Mouse (Mus musculus): ENCODE data around the gene Ccdc120. TPM values are rescaled to one million over a fixed set of nuclear protein-coding genes. Genes with fewer than 3 reads are reported as not detected.
A peak's percentile ranks its signal among the peaks of the same experiment; 100 is the strongest.
"Not testable (repeated sequence)": the region's sequence is repeated elsewhere in the genome, so short reads cannot be mapped to it uniquely, and the experiment has no call there.

Gene Ccdc120
- polyA plus RNA-seq, 1 experiment from 2014 or later = 72.2 TPM

GRCm38 (mm10) chrX:7724135-7724534 is 26.6 kb downstream of the Ccdc120 start:
- no peak for ATAC-seq (ENCODE audit: low FRiP score, low TSS enrichment)

DNA sequence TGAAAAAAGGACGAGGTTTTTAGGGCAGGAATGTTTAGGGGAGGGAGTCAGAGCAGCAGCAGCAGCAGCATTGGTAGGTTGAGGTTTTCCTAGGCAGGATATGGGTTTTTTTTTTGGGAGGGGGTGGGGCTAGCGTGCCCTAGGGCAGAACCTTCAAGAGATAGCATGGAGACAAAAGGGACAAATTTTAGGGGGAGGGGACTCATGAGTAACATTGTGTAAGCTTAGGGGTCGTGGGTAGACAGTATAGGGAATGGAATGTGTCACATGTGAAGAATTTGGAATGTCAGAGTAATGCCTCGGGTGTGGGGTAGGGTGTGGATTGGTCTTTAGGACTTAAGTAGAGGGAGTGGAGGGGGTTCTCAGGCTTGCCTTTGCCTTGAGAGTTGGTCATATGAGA is 28.0 kb downstream of the Ccdc120 start:
- DNase-seq (no peak), ATAC-seq (ENCODE audit: low FRiP score, low TSS enrichment) (no peak)
- Histone ChIP-seq H3K36me3 (ENCODE audit: control insufficient read depth, insufficient read depth, low read length) (peaks cover 13% of the 10 kb centered on the region), H3K27ac (replicated peaks; ENCODE audit: low read depth, low read length) (no peak overlapping the region), H3K27me3 (ENCODE audit: control insufficient read depth, insufficient read depth, low read length) (no peaks in the 10 kb centered on the region), H3K4me1 (ENCODE audit: control insufficient read depth, insufficient read depth, low read length) (0 out of 2 replicates have a peak, but pooled peaks cover 4% of the 10 kb centered on the region), H3K4me2 (ENCODE audit: low read length) (peak overlapping the region; percentile 61), H3K9me3 (ENCODE audit: control insufficient read depth, low read length) (no peaks in the 10 kb centered on the region), H3K4me3 (replicated peaks; ENCODE audit: low read depth, low read length) (peak overlapping the region; percentile 47), H3K9ac (replicated peaks; ENCODE audit: low read length) (peak overlapping the region; percentile 48)
- WGBS = 29% methylated on average over 4 of the region's 4 CpGs

More at GRCm38 (mm10) chrX:7724135-7724534, 26.6 kb downstream of the Ccdc120 start:
- no peaks in the 10 kb centered on the region for H3K9me3 ChIP-seq (ENCODE audit: control insufficient read depth, low read length)
- no peak overlapping the region for H3K4me2 ChIP-seq (ENCODE audit: low read length)
- H3K36me3 ChIP-seq (ENCODE audit: control insufficient read depth, insufficient read depth, low read length) = peaks cover 13% of the 10 kb centered on the region
- H3K27me3 ChIP-seq (ENCODE audit: control insufficient read depth, insufficient read depth, low read length) = no peaks in the 10 kb centered on the region
- no peak for DNase-seq
- no peak overlapping the region for H3K4me3 ChIP-seq (replicated peaks; ENCODE audit: low read depth, low read length)
- H3K27ac ChIP-seq (replicated peaks; ENCODE audit: low read depth, low read length) = no peak overlapping the region
- 85% methylated on average over 7 of the region's 7 CpGs for WGBS
- H3K4me1 ChIP-seq (ENCODE audit: control insufficient read depth, insufficient read depth, low read length) = peaks cover 5% of the 10 kb centered on the region; the same call in 1 of the 2 replicates
- H3K9ac ChIP-seq (replicated peaks; ENCODE audit: low read length) = no peak overlapping the region

GRCm38 (mm10) chrX:7722282-7722611 is 28.5 kb downstream of the Ccdc120 start:
- Histone ChIP-seq H3K27me3 (ENCODE audit: control insufficient read depth, insufficient read depth, low read length) (no peaks in the 10 kb centered on the region), H3K4me1 (ENCODE audit: control insufficient read depth, insufficient read depth, low read length) (0 out of 2 replicates have a peak, but pooled peaks cover 4% of the 10 kb centered on the region), H3K9me3 (ENCODE audit: control insufficient read depth, low read length) (no peaks in the 10 kb centered on the region), H3K4me3 (replicated peaks; ENCODE audit: low read depth, low read length) (peak overlapping the region; percentile 47), H3K27ac (replicated peaks; ENCODE audit: low read depth, low read length) (peak overlapping the region; percentile 87; the same call in 1 of the 2 replicates), H3K36me3 (ENCODE audit: control insufficient read depth, insufficient read depth, low read length) (peaks cover 13% of the 10 kb centered on the region), H3K4me2 (ENCODE audit: low read length) (peak overlapping the region; percentile 61), H3K9ac (replicated peaks; ENCODE audit: low read length) (peak overlapping the region; percentile 48)
- WGBS = 26% methylated on average over 11 of the region's 11 CpGs
- no peak; the same call in 1 of the 2 replicates for ATAC-seq (ENCODE audit: low FRiP score, low TSS enrichment)
- DNase-seq = no peak

GRCm38 (mm10) chrX:7721514-7722281 is 29.0 kb downstream of the Ccdc120 start, which contains the start of gene Gm45208:
Gene Gm45208, plus strand, starts transcription at chrX:7722245.
- Histone ChIP-seq H3K27ac (replicated peaks; ENCODE audit: low read depth, low read length) (peak within 1 kb of the TSS; percentile 87), H3K4me1 (ENCODE audit: control insufficient read depth, insufficient read depth, low read length) (0 out of 2 replicates have a peak, but pooled peaks cover 4% of the 10 kb centered on the region), H3K36me3 (ENCODE audit: control insufficient read depth, insufficient read depth, low read length) (peaks cover 10% of the 10 kb centered on the region), H3K4me2 (ENCODE audit: low read length) (peak within 1 kb of the TSS; percentile 61), H3K9ac (replicated peaks; ENCODE audit: low read length) (peak within 1 kb of the TSS; percentile 48), H3K27me3 (ENCODE audit: control insufficient read depth, insufficient read depth, low read length) (no peaks in the 10 kb centered on the region), H3K9me3 (ENCODE audit: control insufficient read depth, low read length) (no peaks in the 10 kb centered on the region), H3K4me3 (replicated peaks; ENCODE audit: low read depth, low read length) (peak within 1 kb of the TSS; percentile 47)
- DNase-seq = peak; percentile 85
- 23% methylated on average over 22 of the region's 22 CpGs for WGBS
- peak; percentile 81 for ATAC-seq (ENCODE audit: low FRiP score, low TSS enrichment)

GRCm38 (mm10) chrX:7716058-7716457 is 34.6 kb downstream of the Ccdc120 start:
- H3K4me3 ChIP-seq (replicated peaks; ENCODE audit: low read depth, low read length); H3K4me2 ChIP-seq (ENCODE audit: low read length); H3K27me3 ChIP-seq (ENCODE audit: control insufficient read depth, insufficient read depth, low read length); H3K9ac ChIP-seq (replicated peaks; ENCODE audit: low read length); H3K9me3 ChIP-seq (ENCODE audit: control insufficient read depth, low read length); ATAC-seq (ENCODE audit: low FRiP score, low TSS enrichment); H3K36me3 ChIP-seq (ENCODE audit: control insufficient read depth, insufficient read depth, low read length); H3K4me1 ChIP-seq (ENCODE audit: control insufficient read depth, insufficient read depth, low read length); H3K27ac ChIP-seq (replicated peaks; ENCODE audit: low read depth, low read length); DNase-seq: not testable (repeated sequence)
- WGBS = 32% methylated on average over 1 of the region's 1 CpGs

- peak; percentile 96 for ATAC-seq (ENCODE audit: low FRiP score, low TSS enrichment)
- H3K4me3 ChIP-seq (replicated peaks; ENCODE audit: low read depth, low read length) = peak within 1 kb of the TSS; percentile 34
- DNase-seq = peak; percentile 94
- H3K27ac ChIP-seq (replicated peaks; ENCODE audit: low read depth, low read length) = 0 out of 2 replicates have a peak within 1 kb of the TSS, but pooled peaks have one; percentile 26
- H3K4me2 ChIP-seq (ENCODE audit: low read length) = peak within 1 kb of the TSS; percentile 53
- H3K9me3 ChIP-seq (ENCODE audit: control insufficient read depth, low read length); H3K9ac ChIP-seq (replicated peaks; ENCODE audit: low read length); H3K27me3 ChIP-seq (ENCODE audit: control insufficient read depth, insufficient read depth, low read length); H3K36me3 ChIP-seq (ENCODE audit: control insufficient read depth, insufficient read depth, low read length); H3K4me1 ChIP-seq (ENCODE audit: control insufficient read depth, insufficient read depth, low read length): not testable (repeated sequence)
- 26% methylated on average over 42 of the region's 60 CpGs for WGBS
Measured at GRCm38 (mm10) chrX:7714135-7714899, 36.4 kb downstream of the Ccdc120 start, which contains the start of gene Wdr45. Gene Wdr45, plus strand, starts transcription at chrX:7714333.

DNA sequence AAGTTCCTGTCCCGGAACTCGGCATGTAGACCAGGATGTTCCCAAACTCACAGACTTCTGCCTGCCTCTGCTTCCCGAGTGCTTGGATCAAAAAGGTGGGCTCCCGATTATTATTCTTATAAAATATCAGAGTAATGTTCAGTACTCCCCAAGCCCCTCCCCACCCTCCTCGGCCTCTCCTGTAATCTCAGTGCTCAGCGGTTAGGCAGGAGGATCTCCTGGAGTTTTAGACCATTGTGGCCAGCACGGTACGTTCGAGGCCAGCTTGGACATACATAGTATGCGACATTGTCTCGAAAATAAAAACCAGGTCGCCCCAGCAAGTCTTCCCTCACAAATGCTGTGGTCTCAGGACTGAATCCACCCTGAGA is 37.0 kb downstream of the Ccdc120 start:
- H3K4me3 ChIP-seq (replicated peaks; ENCODE audit: low read depth, low read length) = peak overlapping the region; percentile 34
- ATAC-seq (ENCODE audit: low FRiP score, low TSS enrichment) = peak; percentile 60; the same call in 1 of the 2 replicates
- DNase-seq; H3K4me1 ChIP-seq (ENCODE audit: control insufficient read depth, insufficient read depth, low read length); H3K9me3 ChIP-seq (ENCODE audit: control insufficient read depth, low read length); H3K9ac ChIP-seq (replicated peaks; ENCODE audit: low read length); H3K36me3 ChIP-seq (ENCODE audit: control insufficient read depth, insufficient read depth, low read length); H3K27me3 ChIP-seq (ENCODE audit: control insufficient read depth, insufficient read depth, low read length): not testable (repeated sequence)
- peak overlapping the region; percentile 53 for H3K4me2 ChIP-seq (ENCODE audit: low read length)
- WGBS = 38% methylated on average over 5 of the region's 12 CpGs
- 0 out of 2 replicates have a peak overlapping the region, but pooled peaks have one; percentile 26 for H3K27ac ChIP-seq (replicated peaks; ENCODE audit: low read depth, low read length)

GRCm38 (mm10) chrX:7696954-7697381 is 53.7 kb downstream of the Ccdc120 start, which contains the start of gene Gpkow:
Gene Gpkow, plus strand, starts transcription at chrX:7697131.
- 20% methylated on average over 33 of the region's 33 CpGs for WGBS
- DNase-seq = peak; percentile 94
- Histone ChIP-seq H3K36me3 (ENCODE audit: control insufficient read depth, insufficient read depth, low read length) (peaks cover 9% of the 10 kb centered on the region; the same call in 1 of the 2 replicates), H3K4me3 (replicated peaks; ENCODE audit: low read depth, low read length) (peak within 1 kb of the TSS; percentile 50), H3K27ac (replicated peaks; ENCODE audit: low read depth, low read length) (no peak within 1 kb of the TSS), H3K4me1 (ENCODE audit: control insufficient read depth, insufficient read depth, low read length) (no peaks in the 10 kb centered on the region), H3K9ac (replicated peaks; ENCODE audit: low read length) (peak within 1 kb of the TSS; percentile 43; the same call in 1 of the 2 replicates), H3K27me3 (ENCODE audit: control insufficient read depth, insufficient read depth, low read length) (no peaks in the 10 kb centered on the region), H3K9me3 (ENCODE audit: control insufficient read depth, low read length) (no peaks in the 10 kb centered on the region), H3K4me2 (ENCODE audit: low read length) (peak within 1 kb of the TSS; percentile 58)
- ATAC-seq (ENCODE audit: low FRiP score, low TSS enrichment) = peak; percentile 95

All from midbrain, embryonic 14.5 days (tissue).